Mouse (Mus musculus): ENCODE results near the gene Malsu1. TPM values are rescaled to one million over a fixed set of nuclear protein-coding genes. Genes with fewer than 3 reads are reported as not detected.

The Malsu1 gene
- polyA plus RNA-seq (2012; fragmentation: generic; extraction: Trizol) = 19.6 TPM

DNA sequence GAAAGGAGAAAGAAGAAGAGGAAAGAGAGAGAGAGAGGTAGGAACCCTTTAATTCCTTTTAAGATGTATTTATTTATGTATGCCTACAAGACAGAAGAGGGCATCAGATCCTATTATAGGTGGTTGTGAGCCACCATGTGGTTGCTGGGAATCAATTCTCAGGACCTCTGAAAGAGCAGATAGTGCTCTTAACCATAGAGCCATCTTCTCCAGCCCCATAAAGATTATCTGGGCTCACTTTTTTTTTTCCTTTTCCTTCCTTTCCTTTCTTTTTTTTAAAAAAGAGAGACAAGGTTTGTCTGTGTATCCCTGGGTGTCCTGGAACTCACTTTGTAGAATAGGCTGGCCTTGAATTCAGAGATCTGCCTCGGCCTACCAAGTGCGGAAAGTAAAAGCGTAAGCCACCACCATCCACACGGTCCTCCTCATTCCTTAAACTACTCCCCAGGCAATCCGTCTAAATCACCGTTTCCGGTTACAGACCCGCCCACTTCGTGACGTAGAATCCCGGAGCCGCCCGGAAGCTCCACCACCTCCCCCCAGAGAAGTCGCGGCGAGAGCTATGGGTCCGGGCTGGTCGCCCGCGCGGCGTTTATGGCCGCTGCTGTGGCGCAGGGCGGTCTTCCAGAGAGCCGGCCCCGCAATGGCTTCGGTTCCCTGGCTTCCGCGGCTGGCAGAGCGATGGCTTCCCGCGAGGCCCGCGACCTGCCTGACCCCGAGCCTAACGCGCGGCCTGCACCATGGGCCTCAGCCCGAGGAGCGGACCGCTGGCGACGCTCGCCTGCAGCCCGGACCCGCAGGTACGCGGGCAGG is at the start of gene Malsu1:
TSS of gene Malsu1 (plus strand) at position 492 of the 813 bp plus-strand sequence.
- TF ChIP-seq POLR2A (IDR thresholded peaks at IDR 0.05; ENCODE audit: insufficient read length, low read depth) (peak; percentile 71), MYOD1 (IDR thresholded peaks at IDR 0.05; ENCODE audit: control insufficient read depth in 1 of 3, insufficient read length in 2 of 3, low read depth in 2 of 3) (peak in 1 of 3 experiments; percentile 0), TCF3 (IDR thresholded peaks at IDR 0.05; ENCODE audit: insufficient read length, low read depth) (no peak), POLR2AphosphoS2 (IDR thresholded peaks at IDR 0.05; ENCODE audit: insufficient read length, low read depth) (peak; percentile 91)
- H3K36me3 ChIP-seq (ENCODE audit: control insufficient read depth, insufficient read depth) = no peaks in the 10 kb centered on the region
- peak within 1 kb of the TSS; percentile 78 for H3K4me3 ChIP-seq
- peak within 1 kb of the TSS; percentile 88 for H3K4me2 ChIP-seq (ENCODE audit: low read depth)
- peak within 1 kb of the TSS; percentile 69 for H3ac ChIP-seq (ENCODE audit: control insufficient read depth, insufficient read length)
- H3K79me2 ChIP-seq (ENCODE audit: control insufficient read depth, insufficient read depth) = peaks cover 41% of the 10 kb centered on the region
- H3K27me3 ChIP-seq (ENCODE audit: control insufficient read depth, insufficient read depth, insufficient read length) = no peaks in the 10 kb centered on the region

DNA sequence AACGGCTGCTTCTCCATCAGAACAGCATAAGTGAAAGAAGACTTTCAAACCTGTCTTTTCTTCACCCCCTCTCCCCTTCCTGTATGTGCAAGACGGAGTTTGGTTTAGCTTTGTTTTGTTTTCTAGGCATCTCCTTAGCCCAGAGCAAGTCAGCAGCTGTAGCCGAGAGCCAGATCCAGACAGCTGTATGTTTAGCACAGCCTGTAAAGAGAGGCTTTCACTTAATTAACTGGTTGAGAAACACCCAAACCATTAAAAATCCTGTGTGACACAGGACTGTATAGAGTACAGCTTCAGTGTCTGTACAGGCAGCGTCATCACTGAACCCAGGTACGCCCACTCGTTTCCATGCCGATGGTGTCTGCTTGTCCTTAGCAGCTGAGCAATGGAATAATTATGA is 48.3 kb upstream of the Malsu1 start:
- H3K4me2 ChIP-seq (ENCODE audit: low read depth) = no peak overlapping the region
- TF ChIP-seq MYOG (IDR thresholded peaks at IDR 0.05; ENCODE audit: control insufficient read depth in 1 of 3, insufficient read depth in 1 of 3, insufficient read length in 2 of 3, low read depth in 2 of 3) (no peak), TCF12 (IDR thresholded peaks at IDR 0.05; ENCODE audit: insufficient read depth, poor library complexity, severe bottlenecking) (no peak), E2F4 (IDR thresholded peaks at IDR 0.05; ENCODE audit: insufficient read depth) (no peak)
- no peak overlapping the region for H3K4me3 ChIP-seq
- H3K36me3 ChIP-seq (ENCODE audit: control insufficient read depth, insufficient read depth) = no peaks in the 10 kb centered on the region
- no peak overlapping the region for H3ac ChIP-seq (ENCODE audit: control insufficient read depth, insufficient read length)
- H3K27me3 ChIP-seq (ENCODE audit: control insufficient read depth, insufficient read depth, insufficient read length) = peaks cover 4% of the 10 kb centered on the region
- no peaks in the 10 kb centered on the region for H3K79me2 ChIP-seq (ENCODE audit: control insufficient read depth, insufficient read depth)

DNA sequence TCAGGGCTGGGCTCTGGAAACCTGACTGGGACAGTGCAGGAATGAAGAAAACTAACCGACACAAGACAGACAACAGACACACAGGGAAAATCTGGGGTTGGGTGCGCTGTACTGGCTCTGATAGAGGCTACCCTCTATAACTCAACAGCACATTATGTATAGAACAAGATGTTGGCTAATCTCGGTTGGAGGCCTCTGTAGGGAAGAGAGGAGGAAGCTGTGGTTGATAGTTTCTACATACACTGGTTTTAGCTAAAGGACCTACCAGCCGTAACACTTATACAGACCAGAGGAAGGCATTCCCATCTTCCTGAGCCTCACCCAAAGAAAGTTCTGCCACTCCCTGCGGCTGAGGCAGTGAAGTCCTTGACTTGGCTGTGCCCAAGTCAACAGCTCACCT is 47.1 kb upstream of the Malsu1 start:
- no peak for TF ChIP-seq MAX (IDR thresholded peaks at IDR 0.05; ENCODE audit: low read depth)
- TF ChIP-seq E2F4 (IDR thresholded peaks at IDR 0.05; ENCODE audit: insufficient read depth) = no peak
- TF ChIP-seq MYOG (IDR thresholded peaks at IDR 0.05; ENCODE audit: control insufficient read depth in 1 of 3, insufficient read depth in 1 of 3, insufficient read length in 2 of 3, low read depth in 2 of 3) = no peak
- no peak for TF ChIP-seq MYOD1 (IDR thresholded peaks at IDR 0.05; ENCODE audit: control insufficient read depth in 1 of 3, insufficient read length in 2 of 3, low read depth in 2 of 3)
- TF ChIP-seq USF1 (IDR thresholded peaks at IDR 0.05; ENCODE audit: low read depth) = no peak
- TF ChIP-seq POLR2AphosphoS2 (IDR thresholded peaks at IDR 0.05; ENCODE audit: insufficient read length, low read depth) = no peak
- no peak for TF ChIP-seq TCF12 (IDR thresholded peaks at IDR 0.05; ENCODE audit: insufficient read depth, poor library complexity, severe bottlenecking)
- no peak for TF ChIP-seq SRF (IDR thresholded peaks at IDR 0.05; ENCODE audit: control insufficient read depth, insufficient read length, low read depth)
- TF ChIP-seq CEBPB (IDR thresholded peaks at IDR 0.05; ENCODE audit: insufficient read depth, poor library complexity, severe bottlenecking) = no peak
- no peak for TF ChIP-seq REST (IDR thresholded peaks at IDR 0.05; ENCODE audit: insufficient read depth, insufficient read length)
- no peak for TF ChIP-seq POLR2A (IDR thresholded peaks at IDR 0.05; ENCODE audit: insufficient read length, low read depth)
- no peak for TF ChIP-seq TCF3 (IDR thresholded peaks at IDR 0.05; ENCODE audit: insufficient read length, low read depth)
- Histone ChIP-seq H3K79me2 (ENCODE audit: control insufficient read depth, insufficient read depth) (no peaks in the 10 kb centered on the region), H3K4me3 (no peak overlapping the region), H3K36me3 (ENCODE audit: control insufficient read depth, insufficient read depth) (no peaks in the 10 kb centered on the region), H3ac (ENCODE audit: control insufficient read depth, insufficient read length) (no peak overlapping the region), H3K27me3 (ENCODE audit: control insufficient read depth, insufficient read depth, insufficient read length) (peaks cover 4% of the 10 kb centered on the region), H3K4me2 (ENCODE audit: low read depth) (no peak overlapping the region)

DNA sequence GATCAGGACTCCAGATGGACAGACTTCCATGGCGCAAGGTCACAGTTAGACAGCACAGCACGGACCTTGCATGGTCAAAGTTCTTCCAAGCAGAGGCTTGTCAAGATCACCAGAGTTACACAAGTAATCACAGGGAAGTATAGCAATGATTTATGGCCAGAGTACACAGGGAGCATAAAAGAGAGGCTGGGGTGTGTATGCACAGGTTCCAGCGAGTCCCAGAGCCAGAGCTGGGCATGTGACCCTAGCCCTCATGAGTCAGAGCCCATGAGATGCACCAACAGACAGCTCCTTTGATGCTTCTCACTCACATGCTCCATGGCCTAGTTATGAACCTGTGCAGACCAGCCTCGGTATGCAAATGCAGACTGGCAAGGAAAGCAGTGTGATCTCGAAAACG is 45.6 kb upstream of the Malsu1 start:
- H3K4me3 ChIP-seq = no peak overlapping the region
- H3K79me2 ChIP-seq (ENCODE audit: control insufficient read depth, insufficient read depth) = no peaks in the 10 kb centered on the region
- no peaks in the 10 kb centered on the region for H3K36me3 ChIP-seq (ENCODE audit: control insufficient read depth, insufficient read depth)
- no peak overlapping the region for H3ac ChIP-seq (ENCODE audit: control insufficient read depth, insufficient read length)
- TF ChIP-seq MAX (IDR thresholded peaks at IDR 0.05; ENCODE audit: low read depth) (no peak), MYOD1 (IDR thresholded peaks at IDR 0.05; ENCODE audit: control insufficient read depth in 1 of 3, insufficient read length in 2 of 3, low read depth in 2 of 3) (no peak), MYOG (IDR thresholded peaks at IDR 0.05; ENCODE audit: control insufficient read depth in 1 of 3, insufficient read depth in 1 of 3, insufficient read length in 2 of 3, low read depth in 2 of 3) (no peak), TCF3 (IDR thresholded peaks at IDR 0.05; ENCODE audit: insufficient read length, low read depth) (no peak), REST (IDR thresholded peaks at IDR 0.05; ENCODE audit: insufficient read depth, insufficient read length) (no peak), USF1 (IDR thresholded peaks at IDR 0.05; ENCODE audit: low read depth) (no peak), SRF (IDR thresholded peaks at IDR 0.05; ENCODE audit: control insufficient read depth, insufficient read length, low read depth) (no peak), CEBPB (IDR thresholded peaks at IDR 0.05; ENCODE audit: insufficient read depth, poor library complexity, severe bottlenecking) (no peak), POLR2A (IDR thresholded peaks at IDR 0.05; ENCODE audit: insufficient read length, low read depth) (no peak), POLR2AphosphoS2 (IDR thresholded peaks at IDR 0.05; ENCODE audit: insufficient read length, low read depth) (no peak), E2F4 (IDR thresholded peaks at IDR 0.05; ENCODE audit: insufficient read depth) (no peak), TCF12 (IDR thresholded peaks at IDR 0.05; ENCODE audit: insufficient read depth, poor library complexity, severe bottlenecking) (no peak)
- H3K27me3 ChIP-seq (ENCODE audit: control insufficient read depth, insufficient read depth, insufficient read length) = peaks cover 11% of the 10 kb centered on the region
- H3K4me2 ChIP-seq (ENCODE audit: low read depth) = no peak overlapping the region

DNA sequence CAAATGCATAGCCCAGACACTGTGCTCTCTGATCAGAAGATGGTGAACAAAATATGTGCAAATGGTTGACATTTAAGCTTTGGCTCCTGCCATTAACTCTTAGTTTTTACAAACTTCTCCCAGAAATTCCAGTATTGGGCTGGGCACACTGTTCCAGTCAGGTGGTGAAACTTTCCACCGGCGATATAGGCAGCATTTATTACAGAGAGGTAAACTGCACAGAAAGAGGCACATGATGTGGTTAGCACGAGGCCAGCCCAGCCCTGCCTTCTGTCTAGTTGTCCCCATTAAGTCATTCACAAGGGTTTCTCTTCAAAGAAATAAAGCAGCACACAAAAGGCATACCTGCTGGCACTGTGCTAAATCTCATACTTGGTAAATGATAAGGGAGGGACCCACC is 44.9 kb upstream of the Malsu1 start:
- TF ChIP-seq MYOD1 (IDR thresholded peaks at IDR 0.05; ENCODE audit: control insufficient read depth in 1 of 3, insufficient read length in 2 of 3, low read depth in 2 of 3) (no peak), CEBPB (IDR thresholded peaks at IDR 0.05; ENCODE audit: insufficient read depth, poor library complexity, severe bottlenecking) (no peak), POLR2AphosphoS2 (IDR thresholded peaks at IDR 0.05; ENCODE audit: insufficient read length, low read depth) (no peak), MYOG (IDR thresholded peaks at IDR 0.05; ENCODE audit: control insufficient read depth in 1 of 3, insufficient read depth in 1 of 3, insufficient read length in 2 of 3, low read depth in 2 of 3) (no peak), TCF3 (IDR thresholded peaks at IDR 0.05; ENCODE audit: insufficient read length, low read depth) (no peak), SRF (IDR thresholded peaks at IDR 0.05; ENCODE audit: control insufficient read depth, insufficient read length, low read depth) (no peak), USF1 (IDR thresholded peaks at IDR 0.05; ENCODE audit: low read depth) (no peak), REST (IDR thresholded peaks at IDR 0.05; ENCODE audit: insufficient read depth, insufficient read length) (no peak), TCF12 (IDR thresholded peaks at IDR 0.05; ENCODE audit: insufficient read depth, poor library complexity, severe bottlenecking) (no peak), POLR2A (IDR thresholded peaks at IDR 0.05; ENCODE audit: insufficient read length, low read depth) (no peak), E2F4 (IDR thresholded peaks at IDR 0.05; ENCODE audit: insufficient read depth) (no peak), MAX (IDR thresholded peaks at IDR 0.05; ENCODE audit: low read depth) (no peak)
- H3K79me2 ChIP-seq (ENCODE audit: control insufficient read depth, insufficient read depth) = no peaks in the 10 kb centered on the region
- peaks cover 11% of the 10 kb centered on the region for H3K27me3 ChIP-seq (ENCODE audit: control insufficient read depth, insufficient read depth, insufficient read length)
- no peak overlapping the region for H3K4me3 ChIP-seq
- H3K36me3 ChIP-seq (ENCODE audit: control insufficient read depth, insufficient read depth) = no peaks in the 10 kb centered on the region
- no peak overlapping the region for H3ac ChIP-seq (ENCODE audit: control insufficient read depth, insufficient read length)
- no peak overlapping the region for H3K4me2 ChIP-seq (ENCODE audit: low read depth)

All from myocyte (in vitro differentiated cells).